Mouse (Mus musculus) cerebellum, adult 2 months (tissue): ENCODE measurements around the gene Hjurp.

Experiments used
- CTCF ChIP-seq: fragments of 200-500 bp; IDR thresholded peaks from 2 replicates; pipeline ENCODE4 v1.5.1; 2011; ENCODE audit warnings: low read depth, mild to moderate bottlenecking, control low read depth, low read length, moderate library complexity, borderline replicate concordance; ENCODE audit not compliant: insufficient read depth
- POLR2A ChIP-seq: fragments of 200-500 bp; IDR thresholded peaks from 2 replicates; pipeline ENCODE4 v1.6.1; 2011; ENCODE audit warnings: low read length, control low read depth, borderline replicate concordance; ENCODE audit not compliant: insufficient read depth

DNA sequence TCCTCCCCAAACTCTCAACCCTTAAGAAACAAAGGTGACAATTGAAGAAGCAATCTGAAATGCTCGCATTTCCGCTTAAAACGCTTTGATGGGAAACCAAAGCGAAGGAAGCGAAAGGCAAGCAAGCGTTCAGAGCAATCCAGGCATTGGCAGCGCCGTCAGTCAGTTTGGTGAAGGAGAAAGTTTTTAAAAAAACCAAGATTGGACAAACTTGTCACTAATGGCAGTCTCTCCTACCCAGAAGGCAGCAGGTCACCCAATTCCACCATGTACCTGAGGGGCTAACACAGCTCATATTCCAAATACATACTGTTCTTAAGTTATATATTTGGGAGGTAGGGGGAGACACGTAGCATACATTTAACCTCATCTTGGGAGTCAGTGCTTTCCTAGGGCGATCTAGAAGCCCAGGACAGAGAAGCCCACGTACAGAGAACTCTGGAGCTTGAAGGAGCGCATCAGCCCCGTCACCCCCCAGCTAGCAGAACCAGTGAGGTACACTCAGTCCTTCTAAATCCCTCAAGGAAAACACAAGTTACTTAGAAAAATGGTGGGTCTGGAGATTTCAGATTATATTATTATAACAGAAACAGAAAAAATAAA lies 2.3 kb downstream of the Hjurp start:
- TF ChIP-seq CTCF (no peak), POLR2A (no peak)
